Mouse (Mus musculus) G1E (cell line): ENCODE measurements around the gene Hdac6.

Experiments used
- CTCF ChIP-seq: IDR thresholded peaks from 2 replicates; pipeline ENCODE4 v1.5.1; 2012; ENCODE audit warnings: low read depth, low read length, inconsistent platforms, mixed read lengths
- GATA1 ChIP-seq: IDR thresholded peaks from 2 replicates; pipeline ENCODE4 v1.6.1; 2012; ENCODE audit warnings: borderline replicate concordance, low read length, inconsistent platforms, mixed read lengths
- POLR2AphosphoS5 ChIP-seq: IDR thresholded peaks from 2 replicates; pipeline ENCODE4 v1.6.1; 2012; ENCODE audit warnings: low read depth, low read length, inconsistent platforms; ENCODE audit not compliant: insufficient replicate concordance
- TAL1 ChIP-seq: conservative IDR thresholded peaks from 2 replicates; pipeline ENCODE4 v1.6.1; 2012; ENCODE audit warnings: low read depth, low read length, inconsistent platforms, mixed read lengths

DNA sequence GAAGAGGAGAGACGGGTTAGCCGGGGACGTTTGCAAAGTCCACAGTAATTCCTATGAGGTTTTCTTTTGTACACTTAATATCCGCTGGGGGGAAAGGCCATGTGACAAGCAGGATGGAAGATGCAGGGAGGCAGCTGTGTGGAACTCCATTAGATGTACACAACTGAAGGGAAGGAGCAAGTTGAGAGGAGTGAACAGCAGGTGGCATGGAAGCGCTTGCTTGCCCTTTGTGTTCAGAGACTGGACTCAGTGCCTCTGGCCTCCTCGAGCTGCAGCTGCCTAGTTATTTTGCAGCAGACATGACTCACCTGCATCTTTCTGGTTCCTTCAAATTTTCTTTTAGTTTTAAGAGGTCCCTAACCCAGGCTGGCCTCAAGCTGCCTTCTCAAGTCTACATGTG lies 37.2 kb downstream of the Hdac6 start:
- TF ChIP-seq CTCF (no peak), TAL1 (no peak), GATA1 (no peak), POLR2AphosphoS5 (no peak)
